Mouse (Mus musculus) heart, embryonic 10.5 days (tissue): ENCODE results near the gene Rps11. TPM values are rescaled to one million over a fixed set of nuclear protein-coding genes. Genes with fewer than 3 reads are reported as not detected.
A peak's percentile ranks its signal among the peaks of the same experiment; 100 is the strongest.
"Not testable (repeated sequence)": the region's sequence is repeated elsewhere in the genome, so short reads cannot be mapped to it uniquely, and the experiment has no call there.

Source experiments
- DNase-seq: peaks from one replicate; pipeline ENCODE4 v3.0.0-alpha.2; 2017; ENCODE audit warnings: low spot score
- H3K27ac ChIP-seq: fragments of 300-500 bp; sonication (generic); 2 replicates; pipeline ENCODE4 v1.5.1; 2016; ENCODE audit warnings: mild to moderate bottlenecking
- H3K27me3 ChIP-seq: fragments of 300-500 bp; sonication (generic); 2 replicates; pipeline ENCODE4 v1.6.1; 2016; ENCODE audit warnings: mild to moderate bottlenecking; ENCODE audit not compliant: poor library complexity, insufficient read depth, severe bottlenecking
- H3K36me3 ChIP-seq: fragments of 300-500 bp; sonication (generic); 2 replicates; pipeline ENCODE4 v1.6.1; 2016; ENCODE audit warnings: mild to moderate bottlenecking, moderate library complexity
- H3K4me1 ChIP-seq: fragments of 300-500 bp; sonication (generic); 2 replicates; pipeline ENCODE4 v1.6.1; 2016; ENCODE audit warnings: mild to moderate bottlenecking
- H3K4me3 ChIP-seq: fragments of 300-500 bp; sonication (generic); 2 replicates; pipeline ENCODE4 v1.5.1; 2016; ENCODE audit warnings: mild to moderate bottlenecking, moderate library complexity
- H3K9me3 ChIP-seq: fragments of 300-500 bp; sonication (generic); 2 replicates; pipeline ENCODE4 v1.6.1; 2016; ENCODE audit warnings: mild to moderate bottlenecking, moderate library complexity
- WGBS: fragments of 180-500 bp; shearing (Covaris S2); methylation state at CpG from one replicate; pipeline ENCODE4 v1.1.7; 2016; 5-methylcytosine and 5-hydroxymethylcytosine counted together
- polyA plus RNA-seq: library from polyadenylated mRNA; unstranded; fragments of >200 nt; fragmentation: Nextera tagmentation; extraction: Ambion mirVana; gene quantifications from 2 replicates; pipeline ENCODE4 v1.2.1, GENCODE M21; 2016

Gene Rps11
- polyA plus RNA-seq, 1 experiment from 2014 or later = 1,534 TPM

DNA sequence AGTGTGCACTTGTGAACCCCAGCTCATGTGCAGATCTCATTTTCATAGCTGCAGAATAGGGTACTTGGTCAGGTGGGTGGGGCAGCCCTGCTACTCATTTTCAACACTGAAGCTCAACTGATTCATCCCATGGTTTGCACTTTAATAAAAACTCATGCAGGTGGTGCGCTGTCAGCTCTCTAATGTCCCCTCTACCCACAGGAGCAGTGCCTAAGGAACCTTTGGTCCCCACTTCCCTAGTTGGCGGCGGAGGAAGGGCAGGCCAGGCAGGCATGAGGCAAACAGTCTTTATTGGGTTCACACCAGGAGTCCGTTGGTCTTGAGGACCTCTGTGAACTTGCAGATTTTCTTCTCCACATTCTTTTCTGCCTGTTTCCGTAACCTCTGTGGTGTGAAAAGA is 1.4 kb upstream of the Rps11 start:
- WGBS = 76% methylated on average over 5 of the region's 5 CpGs
- not testable (repeated sequence) for H3K27me3 ChIP-seq, DNase-seq, H3K9me3 ChIP-seq
- 0 out of 2 replicates have a peak overlapping the region, but pooled peaks have one; percentile 96 for H3K27ac ChIP-seq
- peaks cover 52% of the 10 kb centered on the region for H3K4me1 ChIP-seq
- H3K36me3 ChIP-seq = peaks cover 57% of the 10 kb centered on the region
- H3K4me3 ChIP-seq = peak overlapping the region; percentile 97

DNA sequence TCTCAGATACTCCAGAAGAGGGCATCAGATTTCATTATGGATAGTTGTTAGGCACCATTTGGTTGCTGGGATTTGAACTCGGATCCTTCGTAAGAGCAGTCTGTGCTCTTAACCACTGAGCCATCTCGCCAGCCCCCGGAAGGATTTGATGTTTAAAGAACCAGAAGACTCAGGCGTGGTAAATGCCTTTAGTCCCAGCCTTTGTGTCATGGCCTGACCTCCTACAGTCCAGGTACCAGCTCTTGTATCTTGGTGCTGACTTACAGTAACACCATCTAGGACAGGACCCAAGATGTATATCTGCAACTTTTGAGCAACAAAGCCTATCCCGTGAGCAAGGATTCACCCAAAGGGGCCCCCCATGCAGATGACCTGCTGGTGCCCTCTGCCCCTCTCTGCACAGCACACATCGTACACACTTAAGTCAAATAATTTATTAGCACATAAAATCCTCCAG is 933 bp upstream of the Rps11 start:
- peaks cover 52% of the 10 kb centered on the region for H3K4me1 ChIP-seq
- peaks cover 62% of the 10 kb centered on the region for H3K36me3 ChIP-seq
- H3K4me3 ChIP-seq = peak overlapping the region; percentile 97
- DNase-seq = no peak
- H3K9me3 ChIP-seq = no peaks in the 10 kb centered on the region
- no peaks in the 10 kb centered on the region for H3K27me3 ChIP-seq
- 22% methylated on average over 7 of the region's 7 CpGs for WGBS
- H3K27ac ChIP-seq = peak overlapping the region; percentile 96

DNA sequence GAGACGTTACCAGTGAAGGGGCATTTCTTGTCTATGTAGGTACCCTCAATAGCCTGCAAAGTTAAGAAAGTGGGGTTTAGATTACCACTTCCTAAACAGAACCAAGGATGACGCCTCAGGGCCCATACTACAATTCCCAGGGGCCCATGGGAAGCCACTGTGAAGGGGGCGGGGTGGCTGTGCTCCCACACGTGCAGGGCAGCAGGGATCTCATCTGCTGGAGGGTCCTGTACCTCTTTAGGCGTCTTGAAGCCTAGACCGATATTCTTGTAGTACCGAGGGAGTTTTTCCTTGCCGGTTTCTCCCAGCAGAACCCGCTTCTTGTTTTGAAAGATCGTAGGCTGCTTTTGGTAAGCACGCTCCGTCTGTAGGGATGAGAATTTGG is 1.1 kb downstream of the Rps11 start:
- Histone ChIP-seq H3K36me3 (peaks cover 78% of the 10 kb centered on the region), H3K9me3 (no peaks in the 10 kb centered on the region), H3K4me1 (peaks cover 44% of the 10 kb centered on the region), H3K27me3 (no peaks in the 10 kb centered on the region), H3K4me3 (peak overlapping the region; percentile 95), H3K27ac (peak overlapping the region; percentile 96)
- 23% methylated on average over 12 of the region's 12 CpGs for WGBS
- no peak for DNase-seq

DNA sequence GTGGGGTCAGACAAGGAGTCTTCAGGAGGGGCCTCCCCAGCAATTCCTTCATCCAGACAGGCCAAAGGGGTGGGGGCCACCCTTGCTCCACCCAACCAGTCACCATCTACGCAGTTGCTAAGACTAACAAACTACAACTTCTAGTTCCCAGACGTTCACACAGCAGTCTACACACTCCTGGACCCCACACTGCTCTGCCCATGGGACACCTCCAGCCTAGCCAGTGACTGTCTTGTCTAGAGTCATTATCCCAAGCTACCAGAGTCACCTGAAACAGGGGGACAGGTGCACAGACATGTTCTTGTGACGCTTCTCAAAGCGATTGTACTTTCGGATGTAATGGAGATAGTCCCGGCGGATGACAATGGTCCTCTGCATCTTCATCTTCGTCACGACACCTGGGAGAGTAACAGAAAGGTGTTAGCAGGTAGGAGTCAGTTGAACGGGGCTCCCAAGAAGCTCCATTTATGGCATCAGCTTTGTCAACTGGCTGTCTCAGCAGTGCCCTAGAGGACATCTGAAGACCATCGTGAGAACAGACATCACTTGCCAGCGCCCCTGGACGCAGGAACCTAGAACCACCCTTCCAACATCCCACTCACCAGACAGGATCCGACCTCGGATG is 1.6 kb downstream of the Rps11 start:
- Histone ChIP-seq H3K27ac (0 out of 2 replicates have a peak overlapping the region, but pooled peaks have one; percentile 24), H3K4me1 (peaks cover 50% of the 10 kb centered on the region), H3K27me3 (no peaks in the 10 kb centered on the region)

DNA sequence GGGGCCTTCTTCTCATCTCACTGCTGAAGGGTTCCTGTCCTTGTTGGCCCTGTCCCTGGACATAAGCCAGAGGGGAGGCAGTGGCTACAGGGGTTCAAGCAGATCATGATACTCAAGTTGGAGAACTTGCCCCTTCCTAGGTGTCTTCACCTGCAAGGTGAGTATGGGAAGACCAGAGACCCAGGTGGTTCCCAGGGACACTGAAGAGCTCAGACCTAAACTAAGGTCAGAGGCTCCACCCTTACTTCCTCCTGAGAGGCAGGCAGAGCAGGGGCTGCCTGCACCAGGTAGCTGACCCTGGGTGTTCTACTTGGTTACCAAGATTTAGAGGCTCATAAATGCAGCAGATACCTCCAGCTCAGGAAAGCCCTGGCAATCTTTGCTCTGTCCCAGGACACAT is 2.3 kb downstream of the Rps11 start:
- Histone ChIP-seq H3K4me3 (no peak overlapping the region; the same call in 1 of the 2 replicates), H3K9me3 (no peaks in the 10 kb centered on the region), H3K36me3 (peaks cover 79% of the 10 kb centered on the region), H3K27me3 (no peaks in the 10 kb centered on the region), H3K4me1 (peaks cover 47% of the 10 kb centered on the region), H3K27ac (no peak overlapping the region)
- no peak for DNase-seq

More for the DNA sequence above, 1.6 kb downstream of the Rps11 start:
- DNase-seq = no peak
- Histone ChIP-seq H3K4me3 (peak overlapping the region; percentile 95), H3K36me3 (peaks cover 83% of the 10 kb centered on the region), H3K9me3 (no peaks in the 10 kb centered on the region)
- 86% methylated on average over 15 of the region's 15 CpGs for WGBS

DNA sequence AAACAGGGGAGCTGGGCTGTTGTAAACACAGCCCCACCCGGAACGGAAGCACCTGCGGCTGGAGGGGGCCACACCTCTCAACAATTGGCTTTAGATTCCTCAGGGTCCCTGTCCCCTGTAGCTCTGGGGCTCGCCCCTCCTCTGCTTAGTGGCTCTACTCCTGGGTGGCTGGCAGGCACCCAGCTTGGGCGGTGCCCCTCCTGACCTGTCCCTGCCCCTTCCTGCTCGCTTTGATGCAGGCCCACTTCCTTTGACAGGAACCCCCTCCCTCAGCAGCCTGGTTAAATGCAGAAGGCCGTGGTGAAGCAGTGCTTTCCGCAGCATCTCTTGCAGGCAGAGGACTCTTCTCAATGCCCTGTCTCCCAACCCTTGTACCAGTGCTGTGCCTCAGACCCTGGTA is 2.8 kb downstream of the Rps11 start:
- no peaks in the 10 kb centered on the region for H3K27me3 ChIP-seq
- peaks cover 41% of the 10 kb centered on the region for H3K4me1 ChIP-seq
- H3K9me3 ChIP-seq = no peaks in the 10 kb centered on the region
- H3K27ac ChIP-seq = no peak overlapping the region
- no peak overlapping the region for H3K4me3 ChIP-seq
- 62% methylated on average over 8 of the region's 8 CpGs for WGBS
- DNase-seq = no peak
- H3K36me3 ChIP-seq = peaks cover 73% of the 10 kb centered on the region

DNA sequence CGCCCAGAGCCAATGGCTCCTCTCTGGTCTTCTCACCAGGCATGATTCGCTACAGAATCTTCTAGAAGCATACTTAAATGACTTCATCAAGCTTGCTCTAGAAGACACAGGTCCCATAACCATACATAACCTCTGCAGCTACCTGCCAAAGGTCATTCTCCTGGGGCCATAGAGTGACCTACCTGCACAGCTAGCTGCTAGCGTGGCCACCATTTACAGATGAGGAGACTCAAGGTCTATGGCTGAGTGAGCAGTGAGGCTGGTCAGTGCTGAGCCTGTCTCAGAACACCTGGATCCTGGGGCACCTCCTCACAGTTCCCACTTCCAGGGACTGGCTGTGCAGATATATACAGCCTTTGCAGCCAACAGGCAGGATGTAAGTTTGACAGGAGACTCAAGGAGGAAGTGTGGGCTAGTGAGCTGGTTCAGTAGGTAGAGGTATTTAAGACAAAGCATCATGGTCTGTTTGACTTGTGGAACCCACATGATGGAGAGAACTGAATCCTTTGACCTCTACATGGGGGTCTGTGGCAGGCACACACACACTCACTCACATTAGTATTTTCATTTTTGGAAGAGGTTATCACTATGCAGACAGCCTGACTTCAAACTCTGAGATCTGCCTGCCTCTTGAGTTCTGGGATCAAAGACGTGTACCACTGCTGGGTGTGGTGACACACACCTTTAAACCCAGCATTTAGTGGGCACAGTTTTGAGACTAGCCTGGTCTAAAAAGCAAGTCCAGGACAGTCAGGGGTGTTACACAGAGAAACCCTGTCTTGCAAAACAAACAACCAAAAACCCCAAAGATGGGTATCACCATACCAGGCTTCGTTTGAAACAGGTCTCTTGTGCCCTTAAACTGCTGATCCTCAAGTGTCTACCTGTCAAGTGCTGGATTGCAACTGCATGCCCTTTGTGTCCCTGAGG is 4.2 kb downstream of the Rps11 start:
- DNase-seq = no peak
- Histone ChIP-seq H3K4me3 (no peak overlapping the region), H3K36me3 (peaks cover 59% of the 10 kb centered on the region), H3K27me3 (no peaks in the 10 kb centered on the region), H3K9me3 (no peaks in the 10 kb centered on the region), H3K27ac (no peak overlapping the region), H3K4me1 (peaks cover 38% of the 10 kb centered on the region)
- WGBS = 81% methylated on average over 5 of the region's 5 CpGs

DNA sequence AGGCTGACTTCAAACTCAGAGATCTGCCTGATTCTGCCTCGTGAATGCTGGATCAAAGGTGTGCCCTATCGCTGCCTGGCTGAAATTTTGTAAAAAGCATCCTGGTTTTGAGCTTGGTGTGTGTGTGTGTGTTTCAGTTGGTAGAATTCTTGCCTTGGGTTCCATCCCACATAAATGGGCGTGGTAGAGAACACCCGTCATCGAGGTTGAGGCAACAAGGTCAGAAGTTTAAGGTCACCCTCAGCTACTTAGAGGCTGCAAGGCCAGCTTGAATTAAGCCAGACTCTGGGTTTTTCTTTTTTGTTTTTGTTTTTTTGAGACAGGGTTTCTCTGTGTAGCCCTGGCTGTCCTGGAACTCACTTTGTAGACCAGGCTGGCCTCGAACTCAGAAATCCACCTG is 5.9 kb downstream of the Rps11 start:
- Histone ChIP-seq H3K9me3 (no peaks in the 10 kb centered on the region), H3K36me3 (peaks cover 55% of the 10 kb centered on the region), H3K27ac (no peak overlapping the region), H3K4me1 (peaks cover 44% of the 10 kb centered on the region), H3K27me3 (no peaks in the 10 kb centered on the region), H3K4me3 (no peak overlapping the region)
- WGBS = 88% methylated on average over 6 of the region's 6 CpGs
- DNase-seq = no peak

DNA sequence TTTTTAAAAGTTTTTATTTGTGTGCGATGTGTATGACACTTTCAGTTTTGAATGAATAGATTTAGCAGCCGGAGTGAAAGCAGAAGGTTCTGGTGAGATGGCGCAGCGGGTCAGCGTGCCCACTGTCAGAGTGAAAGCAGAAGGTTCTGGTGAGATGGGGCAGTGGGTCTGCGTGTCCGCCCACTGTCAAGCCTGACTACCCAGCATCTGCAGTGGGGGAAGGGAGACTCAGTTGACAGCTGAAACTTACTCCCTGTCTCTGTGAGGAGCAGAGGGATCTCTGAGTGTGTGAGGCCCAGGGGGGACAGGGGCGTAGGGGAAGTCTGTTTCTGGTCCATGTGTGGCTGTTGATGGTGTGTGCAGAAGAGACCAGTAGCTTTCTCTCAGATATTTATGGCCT is 6.7 kb downstream of the Rps11 start:
- H3K9me3 ChIP-seq = no peaks in the 10 kb centered on the region
- H3K27ac ChIP-seq = no peak overlapping the region
- peaks cover 47% of the 10 kb centered on the region for H3K36me3 ChIP-seq
- no peaks in the 10 kb centered on the region for H3K27me3 ChIP-seq
- DNase-seq = no peak
- WGBS = 78% methylated on average over 8 of the region's 8 CpGs
- peaks cover 42% of the 10 kb centered on the region for H3K4me1 ChIP-seq
- H3K4me3 ChIP-seq = no peak overlapping the region

DNA sequence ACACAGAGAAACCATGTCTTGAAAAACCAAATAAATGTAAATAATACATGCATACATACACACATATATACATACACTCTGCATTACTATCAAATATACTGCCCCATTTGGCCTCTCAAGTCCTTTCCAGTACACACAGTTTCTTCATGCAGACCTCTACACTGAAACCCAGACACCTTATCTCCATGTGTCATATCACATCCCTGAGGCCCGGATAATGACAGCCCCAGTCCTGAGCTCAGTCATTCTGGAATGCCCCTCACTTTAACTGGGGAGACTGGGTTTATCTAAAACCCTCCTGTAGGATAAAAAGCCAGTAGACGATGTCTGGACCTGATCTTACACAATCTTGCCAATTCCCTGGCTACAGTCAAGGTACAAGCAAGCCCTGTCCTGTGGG is 10.8 kb downstream of the Rps11 start:
- H3K36me3 ChIP-seq = peaks cover 10% of the 10 kb centered on the region; the same call in 1 of the 2 replicates
- H3K9me3 ChIP-seq = no peaks in the 10 kb centered on the region
- H3K4me1 ChIP-seq = peaks cover 31% of the 10 kb centered on the region
- H3K4me3 ChIP-seq = no peak overlapping the region
- no peaks in the 10 kb centered on the region for H3K27me3 ChIP-seq
- no peak overlapping the region for H3K27ac ChIP-seq
- 19% methylated on average over 2 of the region's 2 CpGs for WGBS
- DNase-seq = no peak

DNA sequence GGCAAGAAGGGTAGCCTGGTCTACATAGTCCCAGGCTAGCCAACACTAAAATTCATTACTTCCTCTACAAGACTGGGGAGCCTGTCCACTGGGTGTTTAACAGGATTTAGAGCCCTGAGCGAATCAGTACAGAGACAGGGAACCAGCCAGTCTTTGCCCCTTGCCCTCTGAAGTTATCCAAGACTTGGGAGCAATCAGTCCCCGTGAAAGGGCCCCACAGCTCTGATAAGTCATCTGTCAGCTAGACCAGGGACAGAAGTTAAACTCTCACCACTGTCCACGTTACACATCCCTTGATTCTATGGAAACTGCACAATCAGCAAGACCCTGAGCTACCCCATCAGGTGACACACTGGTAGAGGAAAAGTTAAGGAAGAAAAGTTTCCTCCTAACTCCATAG is 11.7 kb downstream of the Rps11 start:
- 53% methylated on average over 3 of the region's 3 CpGs for WGBS
- Histone ChIP-seq H3K4me1 (peaks cover 25% of the 10 kb centered on the region), H3K27ac (no peak overlapping the region), H3K36me3 (0 out of 2 replicates have a peak, but pooled peaks cover under 1% of the 10 kb centered on the region), H3K27me3 (no peaks in the 10 kb centered on the region), H3K9me3 (no peaks in the 10 kb centered on the region), H3K4me3 (no peak overlapping the region)
- DNase-seq = no peak

DNA sequence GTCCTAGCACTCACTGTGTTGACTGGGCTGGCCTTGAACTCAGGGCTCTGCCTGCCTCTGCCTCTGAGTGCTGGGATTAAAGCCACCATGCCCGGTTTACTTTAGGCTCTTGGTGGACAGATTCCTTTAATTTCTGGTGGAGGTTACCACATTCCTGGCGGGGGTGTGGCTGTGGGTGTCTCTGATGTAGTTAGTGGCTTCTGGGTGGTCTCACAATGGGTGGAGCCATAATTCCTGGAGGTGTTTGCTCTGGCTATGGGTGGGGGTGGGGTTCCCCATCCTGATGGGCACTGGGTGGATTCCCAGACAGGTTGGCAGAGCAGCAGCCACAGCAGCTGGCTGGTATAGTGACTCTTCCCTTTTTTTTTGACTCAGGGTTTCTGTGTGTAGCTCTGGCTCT is 12.3 kb downstream of the Rps11 start:
- WGBS = 70% methylated on average over 2 of the region's 2 CpGs

DNA sequence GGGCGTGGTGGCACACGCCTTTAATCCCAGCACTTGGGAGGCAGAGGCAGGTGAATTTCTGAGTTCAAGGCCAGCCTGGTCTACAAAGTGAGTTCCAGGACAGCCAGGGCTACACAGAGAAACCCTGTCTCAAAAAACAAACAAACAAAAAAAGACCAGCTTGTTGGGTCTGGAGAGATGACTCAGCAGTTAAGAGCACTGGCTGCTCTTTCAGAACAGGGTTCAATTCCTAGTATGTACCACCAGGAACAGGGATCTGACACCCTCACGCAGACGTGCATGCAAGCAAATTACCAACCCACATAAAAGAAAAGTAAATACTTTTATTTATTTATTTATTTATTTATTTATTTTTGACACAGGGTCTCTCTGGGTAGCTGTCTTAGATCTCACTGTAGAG is 14.2 kb downstream of the Rps11 start:
- not testable (repeated sequence) for H3K9me3 ChIP-seq, H3K4me3 ChIP-seq, DNase-seq, H3K36me3 ChIP-seq, H3K27ac ChIP-seq, H3K27me3 ChIP-seq
- 81% methylated on average over 4 of the region's 4 CpGs for WGBS
- peaks cover 16% of the 10 kb centered on the region for H3K4me1 ChIP-seq

More for the DNA sequence above, 12.3 kb downstream of the Rps11 start:
- no peaks in the 10 kb centered on the region for H3K9me3 ChIP-seq
- DNase-seq = no peak
- no peaks in the 10 kb centered on the region for H3K27me3 ChIP-seq
- H3K4me3 ChIP-seq = no peak overlapping the region
- H3K36me3 ChIP-seq = no peaks in the 10 kb centered on the region
- peaks cover 23% of the 10 kb centered on the region for H3K4me1 ChIP-seq
- no peak overlapping the region for H3K27ac ChIP-seq
